ENCODE assay signal across 20 mouse cellular contexts in genomic region chr14:30590041-30590645, GRCm38 (mm10). TPM values are rescaled to one million over a fixed set of nuclear protein-coding genes. Genes with fewer than 3 reads are reported as not detected.
DNase-seq lines count a peak whose midpoint lies in the region; ATAC-seq and TF ChIP-seq lines count a peak whose summit lies in the region.
"Had no signal": no experiment of that assay in that cellular context is flagged by ENCODE, and none has a peak within 500 bp of the region (broad histone marks: within the 10 kb centered on the region; RNA-seq: fewer than 3 reads in every experiment).

No protein-coding gene starts in this region.

- no peak for ATAC-seq in midbrain, embryonic 16.5 days
- ATAC-seq in hindbrain, postnatal 0 days: no peak
- ATAC-seq: CD4-positive, CD25-positive, alpha-beta regulatory T cell, adult 4 months; forebrain, embryonic 13.5 days; intestine, embryonic 15.5 days had no signal

- no peaks in the 10 kb centered on the region for H3K9me3 ChIP-seq in midbrain, embryonic 10.5 days (replicated peaks)
- H3K9me3 ChIP-seq in midbrain, embryonic 16.5 days (replicated peaks; ENCODE audit: control insufficient read depth, low read length, poor library complexity, severe bottlenecking): no peaks in the 10 kb centered on the region
- H3K9me3 ChIP-seq in hindbrain, postnatal 0 days (ENCODE audit: low read length): no peaks in the 10 kb centered on the region
- H3K9me3 ChIP-seq: embryonic facial prominence, embryonic 13.5 days; forebrain, embryonic 13.5 days; G1E; heart, embryonic 15.5 days; hindbrain, embryonic 13.5 days; intestine, embryonic 15.5 days had no signal

- no peak overlapping the region for H3K4me2 ChIP-seq in midbrain, embryonic 16.5 days (ENCODE audit: low read length)
- H3K4me2 ChIP-seq in hindbrain, postnatal 0 days (ENCODE audit: low read depth, low read length): no peak overlapping the region
- H3K4me2 ChIP-seq: embryonic facial prominence, embryonic 13.5 days; forebrain, embryonic 13.5 days; heart, embryonic 11.5 days; heart, embryonic 15.5 days; hindbrain, embryonic 13.5 days; intestine, embryonic 15.5 days had no signal

- intact Hi-C loops in gastrocnemius, adult 2 months (cut with DNase I): loop anchor here (5.0 kb wide), 1 partner anchor 277 kb away; no protein-coding TSS in a partner anchor
- intact Hi-C loops in gastrocnemius, postnatal 36 days (cut with DNase I): loop anchor here (2.0 to 5.0 kb wide), 2 partner anchors 23 to 292 kb away; no protein-coding TSS in a partner anchor
- intact Hi-C loops in left cerebral cortex, adult 2 months (cut with DNase I): loop anchor here (5.0 to 10.0 kb wide), 2 partner anchors 62 to 275 kb away; partner anchors contain the start of gene Rft1

- H3K4me1 ChIP-seq in midbrain, embryonic 10.5 days: peaks cover 39% of the 10 kb centered on the region
- H3K4me1 ChIP-seq in midbrain, embryonic 16.5 days (ENCODE audit: control insufficient read depth, insufficient read depth, low read length): peaks cover 16% of the 10 kb centered on the region
- 0 out of 2 replicates have a peak, but pooled peaks cover 20% of the 10 kb centered on the region for H3K4me1 ChIP-seq in hindbrain, postnatal 0 days (ENCODE audit: insufficient read depth, low read length)

- no peak overlapping the region for H3K9ac ChIP-seq in midbrain, embryonic 16.5 days (ENCODE audit: low read depth, low read length)
- no peak overlapping the region for H3K9ac ChIP-seq in hindbrain, postnatal 0 days (replicated peaks; ENCODE audit: low read length)
- H3K9ac ChIP-seq: embryonic facial prominence, embryonic 13.5 days; forebrain, embryonic 13.5 days; heart, embryonic 15.5 days; hindbrain, embryonic 13.5 days; intestine, embryonic 15.5 days had no signal

- no peaks in the 10 kb centered on the region for H3K27me3 ChIP-seq in midbrain, embryonic 10.5 days (ENCODE audit: low read depth, poor library complexity, severe bottlenecking)
- no peaks in the 10 kb centered on the region for H3K27me3 ChIP-seq in midbrain, embryonic 16.5 days (ENCODE audit: control insufficient read depth, insufficient read depth, low read depth, low read length)
- no peaks in the 10 kb centered on the region for H3K27me3 ChIP-seq in hindbrain, postnatal 0 days (ENCODE audit: insufficient read depth, low read length)
- H3K27me3 ChIP-seq: embryonic facial prominence, embryonic 13.5 days; forebrain, embryonic 13.5 days; heart, embryonic 15.5 days; intestine, embryonic 15.5 days had no signal

- WGBS in midbrain, embryonic 10.5 days: 76% methylated on average over 11 of the region's 11 CpGs
- WGBS in midbrain, embryonic 16.5 days: 73% methylated on average over 11 of the region's 11 CpGs
- 56% methylated on average over 11 of the region's 11 CpGs for WGBS in hindbrain, postnatal 0 days

- no peak overlapping the region for H3K27ac ChIP-seq in gastrocnemius, adult 2 months
- H3K27ac ChIP-seq in midbrain, embryonic 10.5 days (replicated peaks): 0 out of 2 replicates have a peak overlapping the region, but pooled peaks have one; percentile 38
- no peak overlapping the region for H3K27ac ChIP-seq in midbrain, embryonic 16.5 days (ENCODE audit: low read length)
- no peak overlapping the region for H3K27ac ChIP-seq in left cerebral cortex, adult 2 months
- H3K27ac ChIP-seq in hindbrain, postnatal 0 days: no peak overlapping the region
- H3K27ac ChIP-seq: embryonic facial prominence, embryonic 13.5 days; forebrain, embryonic 13.5 days; heart, adult 2 months; heart, embryonic 15.5 days; hindbrain, embryonic 13.5 days; intestine, embryonic 15.5 days had no signal

- DNase-seq in gastrocnemius, adult 2 months: peak; percentile 14
- DNase-seq in gastrocnemius, postnatal 36 days: no peak
- no peak for DNase-seq in midbrain, embryonic 10.5 days (ENCODE audit: low spot score)
- peak; percentile 33 for DNase-seq in adipocyte (ENCODE audit: low spot score)
- no peak for DNase-seq in left cerebral cortex, adult 2 months (ENCODE audit: extremely low spot score in 1 of 2, low spot score in 2 of 2)
- no peak for DNase-seq in hindbrain, postnatal 0 days (ENCODE audit: low spot score)
- DNase-seq: B cell, adult 2 months; cerebellum, adult 2 months; cerebellum, postnatal 10 days; heart, postnatal 14 days had no signal

- H3K36me3 ChIP-seq in midbrain, embryonic 10.5 days: no peaks in the 10 kb centered on the region
- H3K36me3 ChIP-seq in midbrain, embryonic 16.5 days (ENCODE audit: control insufficient read depth, insufficient read depth, low read length): no peaks in the 10 kb centered on the region
- H3K36me3 ChIP-seq in hindbrain, postnatal 0 days (ENCODE audit: insufficient read depth, low read length): no peaks in the 10 kb centered on the region
- H3K36me3 ChIP-seq: heart, embryonic 15.5 days; hindbrain, embryonic 13.5 days; intestine, embryonic 15.5 days had no signal

- no peak overlapping the region for H3K4me3 ChIP-seq in gastrocnemius, adult 2 months
- no peak overlapping the region for H3K4me3 ChIP-seq in midbrain, embryonic 10.5 days
- no peak overlapping the region for H3K4me3 ChIP-seq in midbrain, embryonic 16.5 days (ENCODE audit: low read depth, low read length)
- H3K4me3 ChIP-seq in left cerebral cortex, adult 2 months: no peak overlapping the region
- no peak overlapping the region for H3K4me3 ChIP-seq in hindbrain, postnatal 0 days (ENCODE audit: low read length)
- H3K4me3 ChIP-seq: embryonic facial prominence, embryonic 13.5 days; forebrain, embryonic 13.5 days; heart, adult 2 months; heart, embryonic 15.5 days; hindbrain, embryonic 13.5 days; intestine, embryonic 15.5 days had no signal

- TF ChIP-seq CTCF in gastrocnemius, adult 2 months (IDR thresholded peaks at IDR 0.05): no peak
- no peak for TF ChIP-seq CTCF in left cerebral cortex, adult 2 months (IDR thresholded peaks at IDR 0.05)
- no peak for TF ChIP-seq CTCF in hindbrain, postnatal 0 days (IDR thresholded peaks at IDR 0.05; ENCODE audit: low read depth)

RNA-seq across cellular contexts. Expression of gene Prkcd, which starts 35.9 kb away (rescaled TPM):
- 10 to 100 TPM in 1 of 2 experiments, 1 to 10 TPM in 1; 5.6 to 14.8 TPM for total RNA-seq in gastrocnemius, adult 2 months (2021)
- total RNA-seq in gastrocnemius, postnatal 36 days (2021): 10 to 100 TPM in 1 of 2 experiments, 1 to 10 TPM in 1; 6.6 to 11.7 TPM
- 20.8 and 23.2 TPM in 2 replicates for polyA plus RNA-seq in midbrain, embryonic 10.5 days (2016; fragmentation: Nextera tagmentation; extraction: Ambion mirVana)
- 13.9 and 15.4 TPM in 2 replicates for polyA plus RNA-seq in midbrain, embryonic 16.5 days (2015; fragmentation: Nextera tagmentation; extraction: Ambion mirVana)
- total RNA-seq in left cerebral cortex, adult 2 months (2021): 10 to 100 TPM; 10.5 to 16.1 TPM
- 26.2 and 26.8 TPM in 2 replicates for total RNA-seq in hindbrain, postnatal 0 days (2014; rRNA removed)
- 19.6 and 20.4 TPM in 2 replicates for polyA plus RNA-seq in hindbrain, postnatal 0 days (2015; fragmentation: Nextera tagmentation; extraction: Ambion mirVana)

RNA-seq across cellular contexts. Expression of gene Tkt, which starts 42.0 kb away (rescaled TPM):
- total RNA-seq in gastrocnemius, adult 2 months (2021): 10 to 100 TPM in 1 of 2 experiments, 1 to 10 TPM in 1; 8.0 to 15.0 TPM
- total RNA-seq in gastrocnemius, postnatal 36 days (2021): 10 to 100 TPM in 1 of 2 experiments, 1 to 10 TPM in 1; 9.6 to 13.1 TPM
- 312 and 334 TPM in 2 replicates for polyA plus RNA-seq in midbrain, embryonic 10.5 days (2016; fragmentation: Nextera tagmentation; extraction: Ambion mirVana)
- 283 and 301 TPM in 2 replicates for polyA plus RNA-seq in midbrain, embryonic 16.5 days (2015; fragmentation: Nextera tagmentation; extraction: Ambion mirVana)
- total RNA-seq in left cerebral cortex, adult 2 months (2021): 100 to 1,000 TPM; 160 to 180 TPM
- 388 and 429 TPM in 2 replicates for total RNA-seq in hindbrain, postnatal 0 days (2014; rRNA removed)
- 248 and 258 TPM in 2 replicates for polyA plus RNA-seq in hindbrain, postnatal 0 days (2015; fragmentation: Nextera tagmentation; extraction: Ambion mirVana)

Comparison
In these comparisons a context has a peak if more than half of its experiments do, and no peak if none do; other contexts are left out.
1. DNase-seq: peak in gastrocnemius, adult 2 months (single experiment) and adipocyte (single experiment); none in gastrocnemius, postnatal 36 days (0 of 2), midbrain, embryonic 10.5 days (single experiment), left cerebral cortex, adult 2 months (0 of 2) and hindbrain, postnatal 0 days (single experiment).
2. RNA of gene Tkt, which starts 42.0 kb away (total RNA-seq): 388 to 429 TPM in hindbrain, postnatal 0 days and 160 to 180 TPM in left cerebral cortex, adult 2 months; 8.0 to 15.0 TPM in gastrocnemius, adult 2 months and 9.6 to 13.1 TPM in gastrocnemius, postnatal 36 days; every median in the first group is over 10 times any median in the second.